Comparison of ENCODE assay signal across 14 mouse cellular contexts in genomic region chr14:24542901-24543300, GRCm38 (mm10). TPM values are rescaled to one million over a fixed set of nuclear protein-coding genes. Genes with fewer than 3 reads are reported as not detected.
DNase-seq lines count a peak whose midpoint lies in the region; ATAC-seq and TF ChIP-seq lines count a peak whose summit lies in the region.
"Had no signal": no experiment of that assay in that cellular context is flagged by ENCODE, and none has a peak within 500 bp of the region (broad histone marks: within the 10 kb centered on the region; RNA-seq: fewer than 3 reads in every experiment).

No protein-coding gene starts in this region.

- H3K36me3 ChIP-seq in hindbrain, embryonic 14.5 days (replicated peaks; ENCODE audit: control insufficient read depth, insufficient read depth): no peaks in the 10 kb centered on the region
- no peaks in the 10 kb centered on the region for H3K36me3 ChIP-seq in hindbrain, embryonic 12.5 days
- H3K36me3 ChIP-seq in embryonic facial prominence, embryonic 12.5 days: no peaks in the 10 kb centered on the region
- H3K36me3 ChIP-seq in liver, postnatal 0 days (replicated peaks; ENCODE audit: insufficient read depth, low read length): no peaks in the 10 kb centered on the region
- H3K36me3 ChIP-seq: limb, embryonic 13.5 days; midbrain, embryonic 13.5 days had no signal

- 0 out of 2 replicates have a peak overlapping the region, but pooled peaks have one; percentile 32 for H3K27ac ChIP-seq in hindbrain, embryonic 14.5 days
- no peak overlapping the region for H3K27ac ChIP-seq in hindbrain, embryonic 12.5 days
- no peak overlapping the region for H3K27ac ChIP-seq in cerebellum, adult 2 months (ENCODE audit: insufficient read depth, low read length)
- 0 out of 2 replicates have a peak overlapping the region, but pooled peaks have one; percentile 11 for H3K27ac ChIP-seq in embryonic facial prominence, embryonic 12.5 days
- no peak overlapping the region for H3K27ac ChIP-seq in liver, postnatal 0 days (ENCODE audit: low read depth)
- H3K27ac ChIP-seq: limb, embryonic 13.5 days; midbrain, embryonic 13.5 days had no signal

- no peak for ATAC-seq in hindbrain, embryonic 14.5 days (ENCODE audit: low FRiP score)
- ATAC-seq in hindbrain, embryonic 12.5 days (ENCODE audit: low FRiP score): no peak
- ATAC-seq in embryonic facial prominence, embryonic 12.5 days (ENCODE audit: insufficient number of reproducible peaks, insufficient read depth, low FRiP score, low TSS enrichment): no peak
- no peak for ATAC-seq in liver, postnatal 0 days
- ATAC-seq: midbrain, embryonic 13.5 days had no signal

- no peak for TF ChIP-seq EP300 in liver, postnatal 0 days (IDR thresholded peaks at IDR 0.05; ENCODE audit: low read depth)

- no peaks in the 10 kb centered on the region for H3K4me1 ChIP-seq in hindbrain, embryonic 14.5 days (replicated peaks; ENCODE audit: control insufficient read depth, insufficient read depth, low read length)
- peaks cover 6% of the 10 kb centered on the region; the same call in 1 of the 2 replicates for H3K4me1 ChIP-seq in hindbrain, embryonic 12.5 days
- 0 out of 2 replicates have a peak, but pooled peaks cover 8% of the 10 kb centered on the region for H3K4me1 ChIP-seq in cerebellum, adult 2 months (ENCODE audit: control insufficient read depth, insufficient read depth, low read length)
- no peaks in the 10 kb centered on the region for H3K4me1 ChIP-seq in embryonic facial prominence, embryonic 12.5 days
- peaks cover 3% of the 10 kb centered on the region; the same call in 1 of the 2 replicates for H3K4me1 ChIP-seq in liver, postnatal 0 days (ENCODE audit: insufficient read depth)
- H3K4me1 ChIP-seq: midbrain, embryonic 13.5 days had no signal

- WGBS in hindbrain, embryonic 14.5 days: 50% methylated on average over 4 of the region's 4 CpGs
- 59% methylated on average over 4 of the region's 4 CpGs for WGBS in hindbrain, embryonic 12.5 days
- WGBS in cerebellum, adult 2 months: 10% methylated on average over 4 of the region's 4 CpGs
- WGBS in embryonic facial prominence, embryonic 12.5 days: 69% methylated on average over 4 of the region's 4 CpGs
- 75% methylated on average over 4 of the region's 4 CpGs for WGBS in liver, postnatal 0 days (ENCODE audit: insufficient replicate concordance)

- H3K9ac ChIP-seq in hindbrain, embryonic 14.5 days: no peak overlapping the region
- H3K9ac ChIP-seq in hindbrain, embryonic 12.5 days: no peak overlapping the region
- no peak overlapping the region for H3K9ac ChIP-seq in embryonic facial prominence, embryonic 12.5 days
- no peak overlapping the region for H3K9ac ChIP-seq in liver, postnatal 0 days (replicated peaks)
- H3K9ac ChIP-seq: limb, embryonic 13.5 days; midbrain, embryonic 13.5 days had no signal

- TF ChIP-seq CTCF in brain, embryonic 14.5 days (IDR thresholded peaks at IDR 0.05; ENCODE audit: borderline replicate concordance, extremely low read depth, insufficient read depth, insufficient read length): no peak
- TF ChIP-seq CTCF in cerebellum, adult 2 months (IDR thresholded peaks at IDR 0.05; ENCODE audit: borderline replicate concordance, insufficient read depth, low read depth, low read length): no peak
- TF ChIP-seq CTCF in liver, postnatal 0 days (IDR thresholded peaks at IDR 0.05; ENCODE audit: low read depth): no peak

- no peak for DNase-seq in hindbrain, embryonic 14.5 days (ENCODE audit: low spot score)
- peak; percentile 80 for DNase-seq in brain, embryonic 14.5 days (ENCODE audit: low read depth)
- DNase-seq in cerebellum, adult 2 months: peak; percentile 79 to 80
- no peak for DNase-seq in kidney, postnatal 14 days
- DNase-seq in liver, postnatal 0 days: no peak
- DNase-seq: kidney, adult 18-20 months; kidney, postnatal 36 days; lung, adult 2 months; lung, postnatal 4 days; right cerebral cortex, postnatal 25 days had no signal

- no peak for TF ChIP-seq POLR2A in brain, embryonic 14.5 days (IDR thresholded peaks at IDR 0.05; ENCODE audit: borderline replicate concordance, extremely low read depth, insufficient read depth, insufficient read length, poor library complexity, severe bottlenecking)
- no peak for TF ChIP-seq POLR2A in cerebellum, adult 2 months (IDR thresholded peaks at IDR 0.05; ENCODE audit: borderline replicate concordance, insufficient read depth, low read length)

- H3K9me3 ChIP-seq in hindbrain, embryonic 14.5 days (ENCODE audit: control insufficient read depth, low read length): peaks cover 7% of the 10 kb centered on the region; the same call in 1 of the 2 replicates
- H3K9me3 ChIP-seq in hindbrain, embryonic 12.5 days (replicated peaks): no peaks in the 10 kb centered on the region
- no peaks in the 10 kb centered on the region for H3K9me3 ChIP-seq in embryonic facial prominence, embryonic 12.5 days
- H3K9me3 ChIP-seq in liver, postnatal 0 days (ENCODE audit: low read length): no peaks in the 10 kb centered on the region; the same call in 1 of the 2 replicates
- H3K9me3 ChIP-seq: midbrain, embryonic 13.5 days had no signal

- no peaks in the 10 kb centered on the region for H3K27me3 ChIP-seq in hindbrain, embryonic 14.5 days (ENCODE audit: control insufficient read depth, insufficient read depth, low read length)
- no peaks in the 10 kb centered on the region for H3K27me3 ChIP-seq in hindbrain, embryonic 12.5 days
- no peaks in the 10 kb centered on the region for H3K27me3 ChIP-seq in cerebellum, adult 2 months (ENCODE audit: control insufficient read depth, insufficient read depth, low read length)
- no peaks in the 10 kb centered on the region for H3K27me3 ChIP-seq in embryonic facial prominence, embryonic 12.5 days
- no peaks in the 10 kb centered on the region for H3K27me3 ChIP-seq in liver, postnatal 0 days (ENCODE audit: insufficient read depth, low read length)
- H3K27me3 ChIP-seq: limb, embryonic 13.5 days; midbrain, embryonic 13.5 days had no signal

- no peak overlapping the region for H3K4me3 ChIP-seq in hindbrain, embryonic 14.5 days (replicated peaks; ENCODE audit: low read length)
- H3K4me3 ChIP-seq in hindbrain, embryonic 12.5 days: no peak overlapping the region
- H3K4me3 ChIP-seq in cerebellum, adult 2 months (replicated peaks; ENCODE audit: insufficient read depth, low read depth, low read length): no peak overlapping the region
- no peak overlapping the region for H3K4me3 ChIP-seq in embryonic facial prominence, embryonic 12.5 days
- H3K4me3 ChIP-seq in liver, postnatal 0 days (ENCODE audit: low read depth, low read length): no peak overlapping the region
- H3K4me3 ChIP-seq: limb, embryonic 13.5 days; midbrain, embryonic 13.5 days had no signal

- no peak overlapping the region for H3K4me2 ChIP-seq in hindbrain, embryonic 14.5 days (replicated peaks)
- H3K4me2 ChIP-seq in hindbrain, embryonic 12.5 days (replicated peaks): no peak overlapping the region
- no peak overlapping the region for H3K4me2 ChIP-seq in embryonic facial prominence, embryonic 12.5 days (replicated peaks)
- no peak overlapping the region for H3K4me2 ChIP-seq in liver, postnatal 0 days (ENCODE audit: low read depth, low read length)
- H3K4me2 ChIP-seq: limb, embryonic 13.5 days; midbrain, embryonic 13.5 days had no signal

RNA-seq across cellular contexts. Expression of gene Rps24, which starts 56.0 kb away (rescaled TPM):
- 703 and 824 TPM in 2 replicates for polyA plus RNA-seq in hindbrain, embryonic 14.5 days (2014; fragmentation: Nextera tagmentation; extraction: Ambion mirVana)
- polyA plus RNA-seq in hindbrain, embryonic 12.5 days (2016; fragmentation: Nextera tagmentation; extraction: Ambion mirVana): 852 and 899 TPM in 2 replicates
- 2,169 and 2,228 TPM in 2 replicates for polyA plus RNA-seq in brain, embryonic 14.5 days (2012; rRNA removed)
- 1,301 and 1,467 TPM in 2 replicates for polyA plus RNA-seq in cerebellum, adult 2 months (2012; rRNA removed)
- 1,139 and 1,150 TPM in 2 replicates for polyA plus RNA-seq in embryonic facial prominence, embryonic 12.5 days (2016; fragmentation: Nextera tagmentation; extraction: Ambion mirVana)
- 613 and 662 TPM in 2 replicates for polyA plus RNA-seq in liver, postnatal 0 days (2015; fragmentation: Nextera tagmentation; extraction: Ambion mirVana)

RNA-seq across cellular contexts. Expression of gene Polr3a, which starts 56.0 kb away (rescaled TPM):
- 17.7 and 18.6 TPM in 2 replicates for polyA plus RNA-seq in hindbrain, embryonic 14.5 days (2014; fragmentation: Nextera tagmentation; extraction: Ambion mirVana)
- polyA plus RNA-seq in hindbrain, embryonic 12.5 days (2016; fragmentation: Nextera tagmentation; extraction: Ambion mirVana): 20.3 and 22.2 TPM in 2 replicates
- 12.4 and 16.4 TPM in 2 replicates for polyA plus RNA-seq in brain, embryonic 14.5 days (2012; rRNA removed)
- polyA plus RNA-seq in cerebellum, adult 2 months (2012; rRNA removed): 22.0 and 25.2 TPM in 2 replicates
- polyA plus RNA-seq in embryonic facial prominence, embryonic 12.5 days (2016; fragmentation: Nextera tagmentation; extraction: Ambion mirVana): 22.2 and 24.9 TPM in 2 replicates
- 3.9 and 5.2 TPM in 2 replicates for polyA plus RNA-seq in liver, postnatal 0 days (2015; fragmentation: Nextera tagmentation; extraction: Ambion mirVana)

Comparison
In these comparisons a context has a peak if more than half of its experiments do, and no peak if none do; other contexts are left out.
1. H3K27ac ChIP-seq: peak in hindbrain, embryonic 14.5 days (single experiment) and embryonic facial prominence, embryonic 12.5 days (single experiment); none in hindbrain, embryonic 12.5 days (single experiment), cerebellum, adult 2 months (single experiment) and liver, postnatal 0 days (single experiment).
2. DNase-seq: peak in brain, embryonic 14.5 days (single experiment) and cerebellum, adult 2 months (2 of 2); none in hindbrain, embryonic 14.5 days (single experiment), kidney, postnatal 14 days (single experiment) and liver, postnatal 0 days (single experiment).